Mouse (Mus musculus): ENCODE measurements at regions not wholly inside any gene's neighbourhood (a gene's known extent, or its start where the extent isn't known, plus 50 kb on each side); places are given as distances from the start of the nearest gene placed in this dataset.
A peak's percentile ranks its signal among the peaks of the same experiment; 100 is the strongest.

DNA sequence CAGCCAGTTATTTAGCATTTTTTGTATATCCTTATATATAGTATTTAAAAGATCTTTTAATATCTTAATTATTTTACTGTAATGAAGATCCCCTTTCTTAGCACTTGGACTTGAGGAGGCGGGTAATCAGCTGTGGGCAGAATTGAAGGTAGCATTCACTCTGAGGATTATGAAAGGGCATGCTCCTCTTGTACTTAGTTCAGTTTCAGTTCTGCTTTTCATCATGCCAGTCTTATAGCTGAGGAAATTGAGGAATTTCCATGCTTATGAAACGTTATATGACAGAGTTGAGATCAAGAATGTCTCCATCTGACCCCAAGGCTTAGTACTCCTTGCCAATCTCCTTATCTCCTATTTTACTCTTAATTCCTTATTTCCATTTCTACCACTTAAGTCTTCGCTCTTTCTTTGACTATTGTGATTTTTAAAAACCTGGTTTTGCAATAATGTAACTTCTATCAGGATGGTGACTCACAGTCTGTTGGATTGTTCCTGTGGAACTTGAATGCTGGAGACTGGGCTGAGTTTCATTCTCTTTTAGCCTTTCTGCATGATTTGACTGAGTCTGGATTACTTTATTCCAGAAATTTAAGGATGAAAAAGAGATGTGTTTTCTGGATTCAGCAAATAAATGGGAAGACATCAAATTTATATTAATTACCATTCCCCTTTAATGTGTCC, 133.6 kb downstream of the Papss1 start:
- DNase-seq (ENCODE audit: inconsistent age in 2 of 2, low spot score in 1 of 2), result peak in 1 of 2 experiments; percentile 27

DNA sequence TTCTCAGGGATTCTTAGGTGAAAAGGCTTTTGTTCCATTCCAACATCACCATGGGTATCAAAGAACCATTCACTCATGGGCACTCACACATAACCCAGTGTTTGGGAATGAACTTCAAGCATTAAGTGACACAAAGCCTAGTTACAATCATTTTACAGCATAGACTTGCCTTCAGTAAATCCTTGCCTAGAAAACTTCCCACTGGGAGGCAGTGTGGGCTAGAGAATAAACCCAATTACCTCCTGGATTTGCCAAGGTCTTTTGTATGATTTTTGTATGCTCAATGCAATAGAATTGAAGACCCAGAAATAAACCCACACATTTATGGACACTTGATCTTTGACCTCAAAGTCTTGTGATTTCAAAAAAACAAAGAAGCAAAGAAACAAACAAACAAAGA, 138.6 kb downstream of the Papss1 start:
- peak; percentile 34 to 84 for DNase-seq (ENCODE audit: inconsistent age in 2 of 2, low spot score in 1 of 2)

GRCm38 (mm10) chr3:131713532-131713931, 149.0 kb downstream of the Papss1 start:
- no peak for DNase-seq (ENCODE audit: inconsistent age in 2 of 2, low spot score in 1 of 2)

GRCm38 (mm10) chr3:131718761-131719160, 154.2 kb downstream of the Papss1 start:
- DNase-seq (ENCODE audit: inconsistent age in 2 of 2, low spot score in 1 of 2), result no peak

GRCm38 (mm10) chr3:131728618-131729017, 164.1 kb downstream of the Papss1 start:
- DNase-seq (ENCODE audit: inconsistent age in 2 of 2, low spot score in 1 of 2), result no peak

- peak; percentile 41 to 74 for DNase-seq (ENCODE audit: inconsistent age in 2 of 2, low spot score in 1 of 2)
Observed at GRCm38 (mm10) chr3:131734226-131734625, 169.7 kb downstream of the Papss1 start.

DNA sequence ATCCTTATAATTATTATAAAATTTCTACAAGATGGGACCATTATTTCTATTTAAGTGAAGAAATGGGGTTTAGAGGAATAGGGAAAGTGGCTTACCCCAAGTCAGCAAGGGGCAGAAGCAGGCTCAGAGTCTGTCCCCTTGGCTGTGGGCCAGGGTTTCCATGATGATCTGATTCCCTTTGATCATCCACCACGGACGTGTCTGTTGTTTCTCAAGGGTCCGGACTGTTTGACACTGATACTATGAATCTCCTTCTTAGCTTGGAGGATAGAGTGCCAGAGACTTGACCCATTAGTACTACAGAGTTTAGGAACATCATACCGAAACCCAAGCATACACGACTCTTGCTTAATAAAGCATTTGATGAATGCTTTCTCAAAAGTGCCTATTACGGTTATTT, 172.9 kb downstream of the Papss1 start:
- peak; percentile 44 to 68 for DNase-seq (ENCODE audit: inconsistent age in 2 of 2, low spot score in 1 of 2)

DNA sequence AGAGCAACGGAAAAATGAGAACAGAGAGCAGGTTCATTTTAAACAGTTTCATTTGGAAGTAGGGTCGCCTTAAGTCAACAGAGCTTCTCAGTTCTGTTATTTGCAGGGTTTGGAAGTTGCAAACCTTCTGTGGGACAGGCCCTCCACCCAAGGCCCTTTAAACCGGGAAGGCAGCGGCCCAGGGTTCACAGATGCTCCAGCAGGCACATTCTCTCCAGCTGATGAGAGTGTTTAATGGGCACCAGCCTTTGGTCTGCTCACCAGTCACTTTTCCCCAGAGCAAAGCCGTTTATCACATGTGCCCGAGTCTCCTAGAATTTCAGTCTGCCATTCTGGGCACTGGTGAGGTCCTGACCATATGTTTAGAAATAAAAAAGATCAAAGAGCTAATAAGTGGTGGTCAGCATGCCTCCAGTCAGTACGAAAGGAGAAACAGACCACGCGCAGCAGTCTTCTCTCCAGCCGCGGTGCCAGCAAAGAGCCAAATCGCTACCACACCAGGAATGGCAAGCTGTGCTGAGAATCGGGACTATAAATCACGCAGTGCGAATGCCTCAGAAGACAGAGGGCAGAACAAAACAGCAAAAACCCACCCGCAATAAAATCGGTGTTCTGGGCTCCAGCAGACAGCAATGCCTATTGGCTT, 173.5 kb downstream of the Papss1 start:
- no peak for DNase-seq (ENCODE audit: inconsistent age in 2 of 2, low spot score in 1 of 2)

DNA sequence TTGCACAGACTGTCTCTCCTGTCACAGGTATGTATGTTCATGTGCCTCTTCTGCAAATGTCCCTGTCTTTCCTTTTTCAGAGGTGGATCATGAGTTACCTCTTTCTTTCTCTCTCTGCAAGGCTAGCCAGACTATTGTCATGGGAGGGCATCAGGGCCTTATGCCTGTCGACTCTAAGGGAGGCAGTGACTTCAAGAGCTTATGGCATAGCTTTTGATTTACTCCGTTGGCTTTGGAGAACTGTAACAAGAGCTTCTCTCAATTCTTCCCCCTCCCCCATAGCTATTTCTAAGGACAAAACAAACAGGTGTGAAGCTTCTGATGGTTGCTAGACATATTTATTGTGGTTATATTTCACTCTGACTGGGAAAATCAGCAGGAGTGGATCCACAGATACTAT, 191.0 kb downstream of the Papss1 start:
- no peak for DNase-seq (ENCODE audit: inconsistent age in 2 of 2, low spot score in 1 of 2)

DNA sequence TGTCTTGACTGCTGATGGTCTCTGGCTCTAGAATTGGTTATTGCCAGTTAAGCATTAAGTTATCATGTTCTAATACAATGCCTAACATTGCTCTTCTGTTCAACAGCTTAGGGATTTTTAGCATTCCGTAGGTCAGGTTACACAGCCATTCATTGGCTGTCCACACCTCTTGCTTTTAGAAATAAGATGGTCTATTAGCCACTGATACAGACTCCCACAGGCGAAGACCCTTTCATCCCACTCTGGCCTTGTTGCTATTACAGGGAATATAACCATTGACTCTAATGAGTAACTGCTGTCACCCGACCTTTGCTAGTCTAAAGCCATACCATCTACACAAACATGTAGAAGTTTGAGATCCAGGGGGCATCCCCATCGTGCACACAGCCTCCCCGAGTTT, 191.6 kb downstream of the Papss1 start:
- DNase-seq (ENCODE audit: inconsistent age in 2 of 2, low spot score in 1 of 2), result no peak

DNA sequence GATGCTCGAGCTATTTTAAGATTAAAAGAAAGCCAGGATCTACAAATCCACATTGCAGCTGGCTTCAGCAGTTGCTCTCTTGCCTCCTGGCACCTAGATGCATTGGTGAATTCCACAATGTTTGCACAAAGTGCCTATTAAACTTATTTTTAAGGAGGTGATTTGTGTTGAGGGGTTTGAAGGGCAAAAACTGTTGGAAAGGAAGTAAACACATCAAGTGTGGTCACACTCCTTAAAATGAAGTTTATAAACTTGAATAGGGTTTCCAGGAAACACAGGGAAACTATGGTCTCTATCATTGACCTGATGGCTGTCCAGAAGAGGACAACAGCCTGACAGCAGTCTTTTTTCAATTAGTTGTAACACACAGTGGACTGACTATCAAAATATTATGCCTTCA, 205.4 kb downstream of the Papss1 start:
- DNase-seq (ENCODE audit: inconsistent age in 2 of 2, low spot score in 1 of 2), result no peak

DNA sequence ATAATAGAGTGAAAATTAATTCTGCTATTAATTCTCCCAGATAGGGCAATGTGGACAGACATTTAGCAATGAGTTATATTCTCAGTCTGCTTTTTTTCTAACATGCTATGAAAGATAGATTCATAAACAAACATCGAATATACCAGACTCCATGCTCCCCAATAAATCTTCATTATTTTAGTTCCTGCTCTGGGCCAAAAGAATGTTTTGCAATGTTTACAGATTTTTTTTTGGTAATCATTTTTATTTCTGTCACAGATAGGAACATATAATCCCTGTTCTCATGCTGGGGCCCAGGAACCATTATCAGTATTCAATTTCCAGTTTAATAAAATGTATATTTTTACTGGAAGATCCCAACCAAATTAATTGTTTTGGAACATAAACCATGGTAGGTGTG, 205.9 kb downstream of the Papss1 start:
- no peak for DNase-seq (ENCODE audit: inconsistent age in 2 of 2, low spot score in 1 of 2)

DNA sequence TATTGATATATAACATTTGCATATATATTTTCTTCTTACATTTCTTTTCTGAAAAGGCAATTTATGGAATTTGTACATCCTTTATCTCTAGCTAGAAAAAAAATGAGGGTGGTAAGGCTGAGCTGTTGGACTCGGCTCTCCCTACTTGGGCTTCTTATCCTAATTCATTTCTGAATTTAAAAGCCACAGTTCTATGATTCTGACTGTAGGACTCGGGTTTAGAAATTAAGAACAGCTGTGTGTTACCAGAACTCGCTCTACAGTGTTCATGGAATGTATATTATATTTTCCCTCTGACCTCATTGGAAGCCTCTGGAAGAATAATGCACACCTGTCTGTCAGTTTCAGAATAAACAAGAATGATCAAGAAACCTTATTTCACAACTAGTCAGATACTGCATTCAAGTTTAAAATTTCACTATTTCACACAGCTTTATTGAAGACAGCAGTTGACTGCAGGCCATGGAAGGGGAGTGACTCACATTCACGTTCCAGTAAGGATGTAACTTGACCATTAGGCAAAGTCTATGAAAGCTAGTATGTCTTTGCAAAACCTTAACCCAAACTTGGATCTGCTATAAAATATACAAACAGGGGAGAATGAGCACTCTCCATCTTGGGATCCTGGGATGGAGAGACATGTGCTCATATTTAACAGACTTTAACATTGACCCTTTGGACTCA, 207.4 kb downstream of the Papss1 start:
- no peak for DNase-seq (ENCODE audit: inconsistent age in 2 of 2, low spot score in 1 of 2)

- DNase-seq (ENCODE audit: inconsistent age in 2 of 2, low spot score in 1 of 2), result no peak
Observed at GRCm38 (mm10) chr3:131772593-131772992, 208.0 kb downstream of the Papss1 start.

- no peak for DNase-seq (ENCODE audit: inconsistent age in 2 of 2, low spot score in 1 of 2)
Observed at GRCm38 (mm10) chr3:131775431-131775830, 210.9 kb downstream of the Papss1 start.

DNA sequence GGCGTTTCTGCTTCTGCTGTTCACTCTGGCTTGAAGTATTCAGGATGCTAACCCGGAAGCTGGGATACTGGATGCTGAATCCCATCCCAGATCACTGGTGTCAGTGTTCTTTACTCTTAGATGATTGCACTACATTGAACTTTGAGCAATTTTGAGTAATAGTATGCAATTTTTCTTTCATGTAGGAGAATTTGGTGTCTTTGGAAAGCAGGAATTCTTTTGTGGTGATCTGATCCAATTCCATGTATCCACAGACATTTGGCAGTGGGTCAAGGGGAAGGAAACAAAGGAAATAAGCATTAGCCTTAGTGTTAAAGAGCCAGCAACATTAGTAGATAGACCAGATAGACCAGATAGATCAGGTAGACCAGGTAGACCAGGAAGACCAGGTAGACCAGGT, 212.1 kb downstream of the Papss1 start:
- DNase-seq (ENCODE audit: inconsistent age in 2 of 2, low spot score in 1 of 2), result no peak

GRCm38 (mm10) chr3:131779803-131780202, 215.2 kb downstream of the Papss1 start:
- no peak for DNase-seq (ENCODE audit: inconsistent age in 2 of 2, low spot score in 1 of 2)

- DNase-seq (ENCODE audit: inconsistent age in 2 of 2, low spot score in 1 of 2), result no peak
Observed at GRCm38 (mm10) chr3:131785524-131785923, 221.0 kb downstream of the Papss1 start.

GRCm38 (mm10) chr3:131788321-131788720, 223.8 kb downstream of the Papss1 start:
- DNase-seq (ENCODE audit: inconsistent age in 2 of 2, low spot score in 1 of 2), result no peak

DNA sequence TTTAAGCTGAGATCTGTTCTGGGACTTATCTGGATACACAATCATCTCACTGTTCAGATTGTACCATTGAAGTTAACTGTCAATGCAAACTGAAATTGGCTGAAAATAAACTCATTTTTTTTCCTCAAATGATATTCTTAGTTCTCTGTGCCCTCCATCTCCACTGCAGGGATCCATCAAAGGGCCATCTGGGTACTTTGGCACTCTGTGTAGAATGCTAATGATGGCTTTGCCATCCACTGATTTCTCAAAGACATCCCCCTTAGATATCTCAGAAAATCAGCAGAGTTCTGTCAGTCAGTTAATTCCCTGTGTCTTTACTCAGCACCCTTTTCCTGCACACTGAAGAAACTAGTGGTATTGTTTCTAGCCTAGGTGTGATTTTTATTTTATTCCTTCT, 224.6 kb downstream of the Papss1 start:
- DNase-seq (ENCODE audit: inconsistent age in 2 of 2, low spot score in 1 of 2), result no peak

DNA sequence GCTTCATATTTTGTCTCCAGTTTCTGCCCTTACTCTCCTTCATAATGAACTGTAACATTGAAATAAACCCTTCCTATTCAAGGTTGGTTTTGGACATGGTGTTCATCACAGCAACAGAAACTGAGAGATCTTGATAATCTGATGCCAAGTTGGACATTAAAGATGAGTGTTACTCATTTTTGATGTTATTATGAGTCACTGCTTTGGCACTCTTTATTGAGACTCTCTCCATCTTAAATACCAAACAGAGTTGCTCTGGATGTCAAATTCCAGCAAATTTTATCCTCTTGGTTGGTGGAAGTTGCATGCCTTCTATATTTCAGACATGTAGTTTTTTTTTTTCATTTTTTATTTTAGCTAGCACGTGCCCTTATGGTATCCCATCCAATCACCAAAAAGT, 229.5 kb downstream of the Papss1 start:
- DNase-seq (ENCODE audit: inconsistent age in 2 of 2, low spot score in 1 of 2), result no peak

Data from adrenal gland, adult (tissue).